Mouse (Mus musculus) stomach, postnatal 0 days (tissue): ENCODE measurements at regions not wholly inside any gene's neighbourhood (a gene's known extent, or its start where the extent isn't known, plus 50 kb on each side); places are given as distances from the start of the nearest gene placed in this dataset.

ENCODE experiments used
- CTCF ChIP-seq: IDR thresholded peaks from 2 replicates; pipeline ENCODE4 v1.5.1; 2016; ENCODE audit warnings: antibody characterized with exemption, low read depth, mild to moderate bottlenecking, moderate library complexity
- EP300 ChIP-seq: optimal IDR thresholded peaks from 2 replicates; pipeline ENCODE3; 2016; ENCODE audit warnings: antibody characterized with exemption

DNA sequence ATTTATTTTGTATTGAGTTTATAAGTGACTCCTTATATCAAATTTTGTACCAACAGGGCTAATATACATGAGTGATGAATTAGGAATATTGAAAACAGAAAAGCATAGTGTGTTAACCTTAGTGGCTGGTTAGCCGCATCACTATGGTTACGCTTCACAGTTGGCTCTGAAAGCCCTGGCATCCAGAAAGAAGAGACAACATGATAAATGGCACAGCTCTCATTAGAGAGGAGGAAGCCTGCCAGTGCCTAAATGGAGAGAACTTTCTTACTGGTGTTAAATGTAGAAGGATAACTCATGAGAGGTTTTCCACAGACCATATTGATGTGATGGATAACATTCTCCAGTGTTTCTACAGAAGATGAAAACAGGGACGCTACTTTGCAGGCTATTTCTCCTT is 446.2 kb downstream of the Nyap2 start:
- TF ChIP-seq CTCF (no peak), EP300 (no peak)
